Mouse (Mus musculus) intestine, embryonic 14.5 days (tissue): ENCODE results near the gene Zfr. TPM values are rescaled to one million over a fixed set of nuclear protein-coding genes. Genes with fewer than 3 reads are reported as not detected.
A peak's percentile ranks its signal among the peaks of the same experiment; 100 is the strongest.
"Not testable (repeated sequence)": the region's sequence is repeated elsewhere in the genome, so short reads cannot be mapped to it uniquely, and the experiment has no call there.

Source experiments
- ATAC-seq: fragments of 200-750 bp; cut with Nextera tagmentation; replicated peaks from 2 replicates; pipeline ENCODE4 v1.8.0; 2017; ENCODE audit warnings: low read depth, moderate number of reproducible peaks, moderate TSS enrichment, moderate library complexity; ENCODE audit not compliant: low FRiP score, low TSS enrichment
- DNase-seq: peaks from one replicate; pipeline ENCODE4 v3.0.0-alpha.2; 2018; ENCODE audit warnings: low spot score
- H3K27ac ChIP-seq: fragments of 300-500 bp; sonication (generic); 2 replicates; pipeline ENCODE4 v1.5.1; 2014; ENCODE audit warnings: low read depth, mild to moderate bottlenecking, control low read depth
- H3K27me3 ChIP-seq: fragments of 300-500 bp; sonication (generic); replicated peaks from 2 replicates; pipeline ENCODE4 v1.6.1; 2014; ENCODE audit warnings: low read length, control low read depth; ENCODE audit not compliant: control insufficient read depth, insufficient read depth
- H3K36me3 ChIP-seq: fragments of 300-500 bp; sonication (generic); 2 replicates; pipeline ENCODE4 v1.6.1; 2014; ENCODE audit warnings: low read length, control low read depth; ENCODE audit not compliant: control insufficient read depth, insufficient read depth
- H3K4me1 ChIP-seq: fragments of 300-500 bp; sonication (generic); replicated peaks from 2 replicates; pipeline ENCODE4 v1.6.1; 2014; ENCODE audit warnings: low read length, control low read depth, mixed read lengths; ENCODE audit not compliant: control insufficient read depth, insufficient read depth
- H3K4me2 ChIP-seq: fragments of 300-500 bp; sonication (generic); 2 replicates; pipeline ENCODE4 v1.6.1; 2014; ENCODE audit warnings: low read length
- H3K4me3 ChIP-seq: fragments of 300-500 bp; sonication (generic); 2 replicates; pipeline ENCODE4 v1.5.1; 2014; ENCODE audit warnings: low read depth, low read length, control low read depth, mixed read lengths
- H3K9ac ChIP-seq: fragments of 300-500 bp; sonication (generic); 2 replicates; pipeline ENCODE4 v1.6.1; 2014; ENCODE audit warnings: mild to moderate bottlenecking, low read length
- H3K9me3 ChIP-seq: fragments of 300-500 bp; sonication (generic); 2 replicates; pipeline ENCODE4 v1.6.1; 2016; ENCODE audit warnings: low read length, control low read depth; ENCODE audit not compliant: control insufficient read depth
- WGBS: fragments of 180-500 bp; shearing (Covaris S2); extraction: QIAGEN DNeasy Blood & Tissue Kit; methylation state at CpG from one replicate; pipeline ENCODE4 v1.1.7; 2014; 5-methylcytosine and 5-hydroxymethylcytosine counted together
- polyA plus RNA-seq: library from polyadenylated mRNA; unstranded; fragments of >200 nt; fragmentation: Nextera tagmentation; extraction: Ambion mirVana; gene quantifications from 2 replicates; pipeline ENCODE4 v1.2.1, GENCODE M21; 2014

Zfr gene
- polyA plus RNA-seq, 1 experiment from 2014 or later, result 144 TPM

DNA sequence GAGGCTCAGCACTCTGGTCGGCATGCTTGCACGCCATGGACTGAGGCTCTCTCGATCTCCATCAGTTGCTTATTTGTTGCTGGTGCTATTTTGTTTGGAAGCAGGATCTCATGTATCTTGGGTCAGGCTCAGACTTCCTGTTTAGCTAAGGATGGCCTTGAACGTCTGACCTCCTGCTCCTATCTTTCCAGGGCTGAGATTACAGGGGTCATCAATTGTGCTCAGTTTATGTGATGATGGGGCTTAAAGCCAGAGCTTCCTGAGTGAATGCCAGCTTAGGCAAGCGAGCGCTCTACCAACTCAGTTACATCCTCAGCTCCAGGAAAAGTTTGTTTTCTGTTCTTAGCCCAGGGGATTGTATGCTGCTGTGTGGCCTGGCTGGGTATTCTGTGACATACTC, 3.1 kb upstream of the Zfr start:
- Histone ChIP-seq H3K27me3 (no peaks in the 10 kb centered on the region), H3K9me3 (no peaks in the 10 kb centered on the region), H3K4me3 (no peak overlapping the region), H3K27ac (no peak overlapping the region), H3K4me1 (no peaks in the 10 kb centered on the region), H3K36me3 (no peaks in the 10 kb centered on the region), H3K4me2 (no peak overlapping the region), H3K9ac (no peak overlapping the region)
- ATAC-seq (no peak), DNase-seq (no peak)
- 47% methylated on average over 6 of the region's 6 CpGs for WGBS

DNA sequence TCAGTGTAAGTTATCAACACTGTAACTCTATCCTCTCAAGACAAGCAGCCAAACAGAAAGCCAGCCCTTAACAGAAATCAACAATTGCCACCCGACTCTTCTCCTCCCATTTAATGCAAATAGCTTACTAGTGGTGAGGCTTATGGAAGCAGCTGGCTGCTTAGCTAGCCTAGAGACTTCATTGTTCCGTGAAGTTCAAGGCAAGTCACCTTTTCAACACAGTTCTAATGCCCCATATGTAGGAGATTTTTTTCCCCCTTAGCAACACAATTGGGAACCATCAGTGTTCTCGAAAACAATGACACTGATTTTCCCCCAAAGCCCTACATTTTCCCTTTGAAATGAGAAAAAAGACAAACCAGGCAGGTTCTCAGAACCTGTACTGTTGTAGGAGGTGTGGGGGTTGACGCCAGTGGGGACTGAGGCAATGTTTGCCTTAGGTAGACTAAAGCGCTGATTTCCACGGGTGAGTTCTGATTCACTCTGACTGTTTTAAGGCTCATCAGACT, 1.9 kb upstream of the Zfr start:
- no peaks in the 10 kb centered on the region; the same call in 1 of the 2 replicates for H3K36me3 ChIP-seq
- no peak for ATAC-seq
- no peaks in the 10 kb centered on the region for H3K9me3 ChIP-seq
- H3K27ac ChIP-seq, result no peak overlapping the region
- 31% methylated on average over 6 of the region's 6 CpGs for WGBS
- no peak overlapping the region for H3K9ac ChIP-seq
- H3K4me3 ChIP-seq, result no peak overlapping the region
- DNase-seq, result no peak
- no peaks in the 10 kb centered on the region for H3K4me1 ChIP-seq
- H3K27me3 ChIP-seq, result no peaks in the 10 kb centered on the region
- H3K4me2 ChIP-seq, result no peak overlapping the region

DNA sequence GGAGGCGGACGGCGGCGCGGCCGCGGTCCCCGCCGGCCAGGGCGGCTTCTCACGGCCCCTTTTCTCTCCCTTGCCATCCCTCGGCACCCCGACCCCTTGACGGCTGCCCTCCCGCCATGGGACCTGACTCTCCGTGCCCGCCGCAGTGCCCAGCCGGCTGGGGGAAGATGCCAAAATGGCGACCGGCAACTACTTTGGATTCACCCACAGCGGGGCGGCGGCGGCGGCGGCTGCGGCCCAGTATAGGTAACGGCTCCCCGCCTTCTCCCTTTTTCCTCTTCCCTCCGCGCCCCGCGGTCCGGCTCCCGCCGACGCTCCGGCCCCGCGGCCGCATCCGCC, 431 bp downstream of the Zfr start:
- WGBS, result under 1% methylated on average over 18 of the region's 43 CpGs
- no peaks in the 10 kb centered on the region; the same call in 1 of the 2 replicates for H3K4me1 ChIP-seq
- no peaks in the 10 kb centered on the region for H3K9me3 ChIP-seq
- peak overlapping the region; percentile 90 for H3K27ac ChIP-seq
- peak overlapping the region; percentile 91 for H3K4me3 ChIP-seq
- peak; percentile 36 for ATAC-seq
- H3K9ac ChIP-seq, result peak overlapping the region; percentile 97
- no peaks in the 10 kb centered on the region for H3K27me3 ChIP-seq
- no peak for DNase-seq
- peaks cover 4% of the 10 kb centered on the region; the same call in 1 of the 2 replicates for H3K36me3 ChIP-seq
- H3K4me2 ChIP-seq, result peak overlapping the region; percentile 62

DNA sequence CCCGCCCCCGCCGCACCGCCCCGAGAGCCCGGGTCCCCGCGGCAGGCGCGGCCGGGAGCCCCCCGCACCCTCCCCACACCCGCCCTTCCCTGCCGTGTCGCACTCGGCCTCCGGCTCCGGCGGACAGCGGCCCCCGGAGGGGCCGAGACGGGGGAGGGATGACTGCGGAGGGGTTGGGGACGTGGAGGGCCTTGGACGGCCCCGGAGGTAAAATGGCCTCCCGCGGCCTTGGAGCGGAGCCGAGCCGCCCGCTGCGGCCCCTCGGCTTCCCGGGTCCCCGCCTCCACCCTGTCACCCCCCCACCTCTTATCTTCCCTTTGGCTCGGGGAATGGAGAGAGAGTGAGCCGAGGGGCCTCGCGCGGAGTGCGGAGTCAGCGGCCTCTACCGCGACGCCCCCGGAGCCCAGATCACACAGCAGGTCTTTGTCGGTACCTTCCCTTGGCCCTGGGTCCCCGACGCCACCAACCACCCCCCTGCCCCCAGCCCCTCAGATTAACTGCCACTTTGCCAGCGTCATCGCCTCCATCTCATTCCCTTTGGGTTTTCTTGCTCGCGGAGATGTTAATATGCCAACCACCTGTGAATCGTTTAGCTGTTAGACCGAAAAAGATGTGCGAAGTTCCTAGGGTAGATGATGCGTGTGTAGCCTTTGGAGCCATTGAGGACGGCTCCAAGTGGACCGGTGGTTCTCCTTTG, 949 bp downstream of the Zfr start:
- no peaks in the 10 kb centered on the region; the same call in 1 of the 2 replicates for H3K4me1 ChIP-seq
- H3K4me2 ChIP-seq, result peak overlapping the region; percentile 62
- H3K36me3 ChIP-seq, result peaks cover 4% of the 10 kb centered on the region; the same call in 1 of the 2 replicates
- H3K4me3 ChIP-seq, result peak overlapping the region; percentile 91
- H3K27ac ChIP-seq, result peak overlapping the region; percentile 90
- H3K9ac ChIP-seq, result peak overlapping the region; percentile 97
- no peaks in the 10 kb centered on the region for H3K9me3 ChIP-seq
- DNase-seq, result peak; percentile 85
- ATAC-seq, result peak; percentile 54
- H3K27me3 ChIP-seq, result no peaks in the 10 kb centered on the region
- 2% methylated on average over 38 of the region's 61 CpGs for WGBS

DNA sequence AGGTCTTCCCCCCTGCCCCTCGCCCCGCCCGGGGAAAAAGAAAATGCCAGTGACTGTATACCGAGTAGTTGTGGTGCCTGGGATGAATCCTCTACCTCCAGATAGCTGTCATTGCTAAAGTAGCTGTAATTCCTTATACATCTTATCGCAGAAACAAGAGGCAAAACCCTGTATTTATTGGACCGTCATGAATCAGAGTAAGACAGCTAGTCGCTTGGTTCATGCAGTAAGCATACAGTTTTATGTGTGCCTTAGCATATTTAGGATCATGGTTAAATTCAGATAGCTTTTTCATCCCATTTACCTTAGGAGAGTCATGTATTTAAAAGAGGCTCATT, 1.5 kb downstream of the Zfr start:
- Histone ChIP-seq H3K9ac (peak overlapping the region; percentile 97), H3K4me3 (peak overlapping the region; percentile 91), H3K36me3 (peaks cover 4% of the 10 kb centered on the region; the same call in 1 of the 2 replicates), H3K27ac (peak overlapping the region; percentile 90), H3K4me2 (peak overlapping the region; percentile 62), H3K4me1 (no peaks in the 10 kb centered on the region; the same call in 1 of the 2 replicates), H3K9me3 (no peaks in the 10 kb centered on the region), H3K27me3 (no peaks in the 10 kb centered on the region)
- 6% methylated on average over 7 of the region's 7 CpGs for WGBS
- ATAC-seq, result 0 out of 2 replicates have a peak, but pooled peaks have one; percentile 7
- DNase-seq, result no peak

DNA sequence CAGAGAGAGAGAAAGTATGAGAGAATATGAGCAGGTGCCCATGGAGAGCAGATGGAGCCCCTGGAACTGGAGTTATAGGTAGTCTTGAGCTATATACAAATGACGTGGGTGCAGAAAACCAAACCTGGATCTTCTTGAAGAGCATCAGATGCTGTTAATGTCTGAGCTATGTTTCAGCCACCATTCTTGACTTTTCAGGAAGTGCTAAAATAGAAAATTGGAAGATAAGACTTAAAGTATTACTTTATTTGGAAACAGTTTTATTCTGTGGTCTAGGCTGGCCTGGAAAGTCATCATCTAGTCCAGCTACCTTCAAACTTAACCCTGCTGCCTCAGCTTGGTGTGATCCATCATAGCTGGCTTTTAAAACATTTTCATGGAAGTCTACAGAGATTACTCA, 7.3 kb downstream of the Zfr start:
- H3K9me3 ChIP-seq, result no peaks in the 10 kb centered on the region
- H3K27ac ChIP-seq, result no peak overlapping the region
- H3K4me2 ChIP-seq, result no peak overlapping the region
- DNase-seq (no peak), ATAC-seq (no peak)
- no peak overlapping the region for H3K9ac ChIP-seq
- H3K4me1 ChIP-seq, result no peaks in the 10 kb centered on the region; the same call in 1 of the 2 replicates
- H3K4me3 ChIP-seq, result no peak overlapping the region
- 85% methylated on average over 1 of the region's 1 CpGs for WGBS
- H3K27me3 ChIP-seq, result no peaks in the 10 kb centered on the region
- H3K36me3 ChIP-seq, result peaks cover 14% of the 10 kb centered on the region; the same call in 1 of the 2 replicates

DNA sequence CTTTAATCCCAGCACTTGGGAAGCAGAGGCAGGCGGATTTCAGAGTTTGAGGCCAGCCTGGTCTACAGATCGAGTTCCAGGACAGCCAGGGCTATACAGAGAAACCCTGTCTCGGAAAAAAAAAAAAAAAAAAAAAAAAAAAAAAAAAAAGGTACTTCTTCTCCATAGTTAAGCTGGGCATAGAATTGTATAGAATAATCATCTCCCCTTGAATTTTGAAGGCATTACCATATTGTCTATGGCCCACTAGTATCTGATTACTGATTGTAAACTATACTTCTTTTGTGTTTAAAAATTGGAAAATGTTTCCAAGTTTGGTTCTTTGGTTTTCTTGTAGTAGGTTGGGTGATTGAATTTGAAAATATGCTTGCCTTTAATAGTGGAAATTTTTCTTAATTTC, 13.2 kb downstream of the Zfr start:
- WGBS, result 89% methylated on average over 3 of the region's 3 CpGs
- not testable (repeated sequence) for H3K27me3 ChIP-seq, H3K4me2 ChIP-seq, DNase-seq, H3K4me1 ChIP-seq, H3K27ac ChIP-seq, H3K9ac ChIP-seq, ATAC-seq, H3K4me3 ChIP-seq, H3K9me3 ChIP-seq
- H3K36me3 ChIP-seq, result 0 out of 2 replicates have a peak, but pooled peaks cover 11% of the 10 kb centered on the region

DNA sequence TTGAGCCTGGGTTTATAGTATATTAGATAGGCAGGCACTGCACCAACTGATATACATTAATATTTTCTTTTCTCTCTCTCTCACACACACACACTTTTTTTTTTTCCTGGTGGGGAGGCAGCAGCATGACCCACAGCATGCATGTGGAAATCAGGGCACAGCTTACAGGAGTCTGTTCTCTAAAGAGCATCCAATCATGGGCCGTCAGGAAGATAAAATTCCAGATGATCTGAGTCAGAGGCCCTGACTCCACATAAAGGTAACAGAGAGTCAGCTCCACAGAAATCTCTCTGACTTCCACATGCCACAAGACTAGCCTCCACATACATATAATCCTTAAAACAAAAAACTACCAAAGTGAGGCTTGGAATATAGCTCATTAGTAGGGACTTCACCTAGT, 16.9 kb downstream of the Zfr start:
- no peaks in the 10 kb centered on the region for H3K27me3 ChIP-seq
- peaks cover 5% of the 10 kb centered on the region; the same call in 1 of the 2 replicates for H3K4me1 ChIP-seq
- DNase-seq (no peak), ATAC-seq (no peak)
- H3K27ac ChIP-seq, result no peak overlapping the region
- no peaks in the 10 kb centered on the region for H3K9me3 ChIP-seq
- peaks cover 23% of the 10 kb centered on the region for H3K36me3 ChIP-seq
- H3K4me2 ChIP-seq, result no peak overlapping the region
- no peak overlapping the region for H3K9ac ChIP-seq
- H3K4me3 ChIP-seq, result no peak overlapping the region
- WGBS, result 46% methylated on average over 1 of the region's 1 CpGs

DNA sequence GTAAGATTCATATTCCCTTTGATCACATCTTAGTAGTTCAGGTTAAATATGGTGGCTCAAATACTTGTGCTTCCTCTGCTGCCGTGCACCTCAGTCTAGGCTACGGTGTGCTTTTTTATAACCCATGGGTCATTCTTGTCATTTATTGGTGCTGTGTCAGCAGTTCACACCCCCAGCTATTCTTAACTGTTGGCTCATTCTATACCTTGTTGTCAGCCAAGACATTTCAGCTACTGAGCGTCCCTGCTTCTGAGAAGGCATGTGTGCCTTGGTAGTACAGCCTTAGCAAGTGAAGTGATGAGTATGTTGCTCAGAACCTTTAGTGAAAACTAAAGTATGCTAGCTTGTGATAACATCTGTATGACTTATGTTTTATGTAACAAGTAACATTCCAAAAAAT, 17.7 kb downstream of the Zfr start:
- no peak overlapping the region for H3K27ac ChIP-seq
- no peaks in the 10 kb centered on the region for H3K27me3 ChIP-seq
- WGBS, result 41% methylated on average over 3 of the region's 3 CpGs
- no peak overlapping the region for H3K4me2 ChIP-seq
- ATAC-seq (no peak), DNase-seq (no peak)
- no peak overlapping the region for H3K9ac ChIP-seq
- H3K36me3 ChIP-seq, result peaks cover 28% of the 10 kb centered on the region
- H3K4me1 ChIP-seq, result peaks cover 5% of the 10 kb centered on the region; the same call in 1 of the 2 replicates
- H3K4me3 ChIP-seq, result no peak overlapping the region
- no peaks in the 10 kb centered on the region for H3K9me3 ChIP-seq
